Mouse (Mus musculus) forebrain, postnatal 0 days (tissue): ENCODE data around the gene Senp7. TPM values are rescaled to one million over a fixed set of nuclear protein-coding genes. Genes with fewer than 3 reads are reported as not detected.
"Not testable (repeated sequence)": the region's sequence is repeated elsewhere in the genome, so short reads cannot be mapped to it uniquely, and the experiment has no call there.

ENCODE experiments used
- ATAC-seq: fragments of 200-750 bp; cut with Nextera tagmentation; 2 replicates; pipeline ENCODE4 v1.8.0; 2017; ENCODE audit warnings: mild to moderate bottlenecking, moderate library complexity
- DNase-seq: peaks from one replicate; pipeline ENCODE4 v3.0.0-alpha.2; 2015
- H3K27ac ChIP-seq: fragments of 300-500 bp; sonication (generic); 2 replicates; pipeline ENCODE4 v1.5.1; 2014; ENCODE audit warnings: low read depth, mild to moderate bottlenecking, antibody characterized with exemption, low read length, moderate library complexity, mixed read lengths
- H3K27me3 ChIP-seq: fragments of 300-500 bp; sonication (generic); 2 replicates; pipeline ENCODE4 v1.6.1; 2014; ENCODE audit warnings: mild to moderate bottlenecking, low read length, mixed read lengths; ENCODE audit not compliant: insufficient read depth
- H3K36me3 ChIP-seq: fragments of 300-500 bp; sonication (generic); 2 replicates; pipeline ENCODE4 v1.6.1; 2014; ENCODE audit warnings: mild to moderate bottlenecking, moderate library complexity; ENCODE audit not compliant: insufficient read depth
- H3K4me1 ChIP-seq: fragments of 300-500 bp; sonication (generic); 2 replicates; pipeline ENCODE4 v1.6.1; 2014; ENCODE audit warnings: antibody characterized with exemption; ENCODE audit not compliant: insufficient read depth
- H3K4me2 ChIP-seq: fragments of 300-500 bp; sonication (generic); 2 replicates; pipeline ENCODE4 v1.6.1; 2014; ENCODE audit warnings: low read depth, mild to moderate bottlenecking, moderate library complexity
- H3K4me3 ChIP-seq: fragments of 300-500 bp; sonication (generic); 2 replicates; pipeline ENCODE4 v1.5.1; 2014; ENCODE audit warnings: low read depth, low read length, mixed read lengths
- H3K9ac ChIP-seq: fragments of 300-500 bp; sonication (generic); 2 replicates; pipeline ENCODE4 v1.6.1; 2014; ENCODE audit warnings: mild to moderate bottlenecking
- H3K9me3 ChIP-seq: fragments of 300-500 bp; sonication (generic); 2 replicates; pipeline ENCODE4 v1.6.1; 2016; ENCODE audit warnings: low read length
- CTCF ChIP-seq: sonication (generic); IDR thresholded peaks from 2 replicates; pipeline ENCODE4 v1.5.1; 2016; ENCODE audit warnings: antibody characterized with exemption, control low read depth, low read depth
- WGBS: fragments of 180-500 bp; shearing (Covaris S2); extraction: QIAGEN DNeasy Blood & Tissue Kit; methylation state at CpG from one replicate; pipeline ENCODE4 v1.1.7; 2014; 5-methylcytosine and 5-hydroxymethylcytosine counted together
- polyA plus RNA-seq: library from polyadenylated mRNA; unstranded; fragments of >200 nt; fragmentation: Nextera tagmentation; extraction: Ambion mirVana; gene quantifications from 2 replicates; pipeline ENCODE4 v1.2.1, GENCODE M21; 2015
- total RNA-seq: library from RNA; depleted of rRNA; stranded (reverse); fragments of >200 nt; gene quantifications from 2 replicates; pipeline ENCODE4 v1.2.3, GENCODE M21; 2014

The Senp7 gene
- total and polyA plus RNA-seq, 2 experiments from 2014 or later: 32.8 to 35.0 TPM

- TF ChIP-seq CTCF: no peak
- no peak overlapping the region for H3K4me2 ChIP-seq
- no peak overlapping the region for H3K27ac ChIP-seq
- ATAC-seq (no peak), DNase-seq (no peak)
- no peak overlapping the region for H3K9ac ChIP-seq
- H3K4me1 ChIP-seq: no peaks in the 10 kb centered on the region
- WGBS: 70% methylated on average over 3 of the region's 3 CpGs
- peaks cover 24% of the 10 kb centered on the region for H3K36me3 ChIP-seq
- H3K4me3 ChIP-seq: no peak overlapping the region
- no peaks in the 10 kb centered on the region for H3K27me3 ChIP-seq
- H3K9me3 ChIP-seq: no peaks in the 10 kb centered on the region
Observed at GRCm38 (mm10) chr16:56115706-56116105, 67.6 kb downstream of the Senp7 start.

- Histone ChIP-seq H3K27ac (no peak overlapping the region), H3K4me2 (no peak overlapping the region), H3K4me1 (no peaks in the 10 kb centered on the region), H3K9ac (no peak overlapping the region), H3K27me3 (no peaks in the 10 kb centered on the region), H3K9me3 (no peaks in the 10 kb centered on the region), H3K36me3 (peaks cover 24% of the 10 kb centered on the region), H3K4me3 (no peak overlapping the region)
- ATAC-seq (no peak), DNase-seq (no peak)
- 87% methylated on average over 5 of the region's 5 CpGs for WGBS
- TF ChIP-seq CTCF: no peak
Observed at GRCm38 (mm10) chr16:56116155-56116554, 68.0 kb downstream of the Senp7 start.

DNA sequence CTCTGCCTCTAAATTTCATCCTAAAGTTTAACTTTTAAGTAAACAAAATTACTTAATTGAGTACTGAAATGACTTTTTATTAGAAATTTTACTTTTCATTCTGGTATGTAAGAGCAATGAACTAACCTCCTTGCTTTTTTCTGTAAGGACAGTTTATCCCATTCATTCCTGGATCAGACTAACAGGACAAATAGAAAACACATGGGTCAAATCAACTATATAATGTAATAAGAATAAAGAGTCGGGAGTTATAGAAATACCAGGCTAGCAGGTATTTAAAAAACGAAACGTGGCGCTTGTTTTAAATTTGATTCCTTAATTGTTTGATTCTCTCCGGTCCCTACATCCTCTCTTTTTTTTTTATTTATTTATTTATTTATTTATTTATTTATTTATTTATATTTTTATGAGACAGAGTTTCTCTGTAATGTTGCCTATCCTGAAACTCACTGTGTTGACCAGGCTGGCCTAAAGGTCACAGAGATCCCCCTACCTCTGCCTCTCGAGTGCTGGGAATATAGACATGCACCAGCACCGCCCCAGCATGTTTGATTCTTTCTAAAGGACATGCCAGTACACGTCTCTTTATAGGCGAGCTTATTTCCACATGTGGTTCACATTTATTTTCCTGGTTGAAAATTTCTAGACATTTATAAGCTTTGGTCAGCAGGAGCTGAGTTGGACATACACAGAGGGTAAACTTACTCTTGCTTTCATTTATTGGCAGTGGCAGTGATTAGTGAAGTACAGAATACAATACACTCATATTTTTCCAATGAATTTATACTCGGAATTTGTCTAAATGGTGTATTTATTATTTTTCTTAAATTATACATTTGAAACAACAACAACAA, 69.4 kb downstream of the Senp7 start:
- DNase-seq (no peak), ATAC-seq (no peak)
- no peaks in the 10 kb centered on the region for H3K27me3 ChIP-seq
- no peak for TF ChIP-seq CTCF
- H3K9ac ChIP-seq: no peak overlapping the region
- 92% methylated on average over 10 of the region's 10 CpGs for WGBS
- no peak overlapping the region for H3K27ac ChIP-seq
- no peak overlapping the region for H3K4me2 ChIP-seq
- H3K4me1 ChIP-seq: no peaks in the 10 kb centered on the region
- no peak overlapping the region for H3K4me3 ChIP-seq
- no peaks in the 10 kb centered on the region for H3K9me3 ChIP-seq
- H3K36me3 ChIP-seq: peaks cover 17% of the 10 kb centered on the region

- Histone ChIP-seq H3K4me1 (no peaks in the 10 kb centered on the region), H3K4me2 (no peak overlapping the region), H3K36me3 (peaks cover 36% of the 10 kb centered on the region), H3K27me3 (no peaks in the 10 kb centered on the region), H3K4me3 (no peak overlapping the region), H3K9me3 (no peaks in the 10 kb centered on the region), H3K9ac (no peak overlapping the region), H3K27ac (no peak overlapping the region)
- ATAC-seq: no peak
- DNase-seq: no peak
- 87% methylated on average over 5 of the region's 5 CpGs for WGBS
- TF ChIP-seq CTCF: no peak
Observed at GRCm38 (mm10) chr16:56122517-56122916, 74.4 kb downstream of the Senp7 start.

DNA sequence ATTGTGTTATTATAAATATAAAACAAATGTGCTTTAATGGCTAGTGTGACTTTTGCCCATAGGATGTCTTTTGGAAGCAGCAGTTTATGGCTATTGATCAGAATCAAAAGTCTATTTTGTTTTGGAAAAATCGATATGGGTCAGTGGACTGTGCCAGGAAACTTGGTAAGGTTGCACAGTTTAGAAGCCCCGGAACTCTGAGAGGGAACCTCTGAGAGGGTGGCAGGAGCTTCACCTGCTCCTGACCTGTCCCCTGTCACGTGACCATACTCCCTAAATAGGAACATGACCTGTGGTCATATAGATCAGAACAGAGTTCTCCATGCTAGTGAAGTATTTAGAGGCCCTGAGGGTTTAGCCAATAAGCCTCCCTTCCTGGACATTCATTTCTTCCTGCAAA, 75.9 kb downstream of the Senp7 start:
- Histone ChIP-seq H3K9me3 (no peaks in the 10 kb centered on the region), H3K4me3 (no peak overlapping the region), H3K4me1 (no peaks in the 10 kb centered on the region), H3K9ac (no peak overlapping the region), H3K27me3 (no peaks in the 10 kb centered on the region), H3K27ac (no peak overlapping the region), H3K4me2 (no peak overlapping the region), H3K36me3 (peaks cover 36% of the 10 kb centered on the region)
- DNase-seq (no peak), ATAC-seq (no peak)
- WGBS: 97% methylated on average over 3 of the region's 3 CpGs
- TF ChIP-seq CTCF: no peak

GRCm38 (mm10) chr16:56131666-56132065, 83.5 kb downstream of the Senp7 start:
- no peak overlapping the region for H3K9ac ChIP-seq
- no peaks in the 10 kb centered on the region for H3K4me1 ChIP-seq
- WGBS: 26% methylated on average over 3 of the region's 3 CpGs
- no peak overlapping the region for H3K4me2 ChIP-seq
- peaks cover 17% of the 10 kb centered on the region for H3K36me3 ChIP-seq
- peak; percentile 61 for TF ChIP-seq CTCF
- no peak overlapping the region for H3K27ac ChIP-seq
- H3K9me3 ChIP-seq: no peaks in the 10 kb centered on the region
- ATAC-seq (peak; percentile 69; the same call in 1 of the 2 replicates), DNase-seq (peak; percentile 35)
- H3K27me3 ChIP-seq: no peaks in the 10 kb centered on the region
- no peak overlapping the region for H3K4me3 ChIP-seq

- Histone ChIP-seq H3K36me3 (peaks cover 9% of the 10 kb centered on the region; the same call in 1 of the 2 replicates), H3K27ac (no peak overlapping the region), H3K4me2 (no peak overlapping the region), H3K9me3 (no peaks in the 10 kb centered on the region), H3K9ac (no peak overlapping the region), H3K4me1 (no peaks in the 10 kb centered on the region), H3K4me3 (no peak overlapping the region), H3K27me3 (no peaks in the 10 kb centered on the region)
- no peak for DNase-seq
- TF ChIP-seq CTCF: no peak
- 51% methylated on average over 4 of the region's 4 CpGs for WGBS
- ATAC-seq: no peak
Observed at GRCm38 (mm10) chr16:56134149-56134548, 86.0 kb downstream of the Senp7 start.

- not testable (repeated sequence) for H3K9me3 ChIP-seq, DNase-seq, H3K36me3 ChIP-seq, H3K4me3 ChIP-seq, H3K27me3 ChIP-seq, H3K27ac ChIP-seq, H3K4me1 ChIP-seq, ATAC-seq, H3K4me2 ChIP-seq, H3K9ac ChIP-seq
- WGBS: 94% methylated on average over 5 of the region's 5 CpGs
Observed at GRCm38 (mm10) chr16:56137672-56138071, 89.5 kb downstream of the Senp7 start.
